Mouse (Mus musculus) testis, postnatal 14 days (tissue): ENCODE measurements around the gene Kif1bp.
A peak's percentile ranks its signal among the peaks of the same experiment; 100 is the strongest.
"Not testable (repeated sequence)": the region's sequence is repeated elsewhere in the genome, so short reads cannot be mapped to it uniquely, and the experiment has no call there.

Experiments used
- DNase-seq: peaks from one replicate; pipeline ENCODE4 v3.0.0; 2021; ENCODE audit warnings: low spot score

Gene Kif1bp

DNA sequence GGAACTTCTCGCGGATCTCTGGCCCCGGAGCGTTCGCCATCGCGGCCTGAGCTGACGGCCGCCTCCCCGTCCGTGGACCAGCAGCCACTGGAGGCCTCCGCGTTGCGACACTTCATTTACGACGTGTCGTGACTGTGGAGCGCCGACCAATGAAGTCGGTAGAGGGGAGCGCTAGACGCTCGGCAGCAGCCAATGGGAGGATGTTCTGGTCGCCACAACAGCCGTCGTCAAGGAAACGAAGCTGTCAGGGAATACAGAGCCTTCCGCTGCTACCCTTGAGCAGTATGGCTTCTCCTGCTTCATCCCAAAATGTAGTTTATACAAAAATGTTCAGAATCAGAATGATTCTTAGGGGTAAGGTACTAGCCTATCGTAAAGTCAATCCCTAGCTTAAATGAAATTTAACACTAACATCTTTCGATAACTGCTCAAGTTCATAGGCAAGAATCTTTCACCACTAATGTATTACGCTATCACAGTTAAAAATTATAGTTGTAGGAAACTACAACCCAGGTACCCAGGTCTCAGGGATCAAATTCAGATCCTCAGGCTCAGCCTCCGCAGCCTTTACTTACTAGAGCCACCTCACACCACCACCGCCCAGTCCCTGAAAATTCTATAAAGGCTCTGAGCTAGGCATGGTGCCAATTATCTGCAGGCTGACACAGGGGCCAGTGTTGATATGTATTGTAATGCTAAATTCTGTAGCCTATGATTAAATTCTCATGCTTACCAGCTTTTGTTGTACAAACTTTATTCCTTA lies at the start of gene Kif1bp:
Gene Kif1bp (minus strand): TSS at position 120 of the 763 bp plus-strand sequence.
- peak; percentile 99 for DNase-seq

DNA sequence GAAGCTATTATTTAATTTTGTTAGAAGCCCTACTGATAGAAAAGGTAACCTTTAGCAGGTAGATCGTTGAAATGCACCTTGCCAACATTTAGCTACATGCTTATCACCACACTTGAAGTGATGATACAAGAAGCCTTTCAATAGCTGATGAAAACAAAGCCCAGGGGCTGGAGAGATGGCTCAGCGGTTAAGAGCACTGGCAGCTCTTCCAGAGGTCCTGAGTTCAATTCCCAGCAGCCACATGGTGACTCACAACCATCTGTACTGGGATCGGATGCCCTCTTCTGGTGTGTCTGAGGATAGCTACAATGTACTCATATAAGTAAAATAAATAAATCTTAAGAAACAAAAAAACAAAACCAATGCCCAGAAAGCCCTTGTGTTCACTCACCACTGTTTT lies 25.9 kb upstream of the Kif1bp start:
- no peak for DNase-seq

DNA sequence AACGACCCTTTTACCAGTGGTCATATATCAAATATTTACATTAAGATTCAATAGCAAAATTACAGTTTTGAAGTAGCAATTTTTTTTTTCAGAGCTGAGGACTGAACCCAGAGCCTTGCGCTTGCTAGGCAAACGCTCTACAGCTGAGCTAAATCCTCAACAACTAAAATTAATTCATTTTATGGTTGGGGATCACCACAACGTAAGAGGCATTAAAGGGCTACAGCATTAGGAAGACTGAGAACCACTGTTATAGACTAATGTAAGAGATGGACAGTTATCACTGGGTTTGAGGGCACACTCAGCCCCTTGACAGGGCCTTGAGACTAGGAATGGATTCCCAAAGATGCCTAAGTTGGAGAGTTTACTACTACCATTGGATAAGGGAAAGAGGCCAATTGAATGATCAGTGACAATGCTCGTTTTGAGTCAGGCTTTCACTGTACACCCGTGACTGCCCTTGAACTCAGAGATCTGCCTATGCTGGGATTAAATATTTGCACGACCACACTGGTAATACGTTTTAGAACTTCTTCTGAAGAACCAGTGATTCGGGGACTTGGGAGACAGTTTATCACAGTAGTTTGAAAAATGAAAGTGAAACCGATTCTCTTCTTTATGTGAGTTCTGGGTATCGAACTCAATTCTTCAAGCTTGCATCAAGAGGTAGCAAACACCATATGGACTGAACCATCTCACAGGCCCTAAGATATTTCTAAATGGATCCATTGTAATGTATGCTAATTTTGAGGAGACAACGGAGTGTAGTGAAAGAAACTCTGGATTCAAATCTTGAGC lies 25.2 kb upstream of the Kif1bp start:
- DNase-seq = no peak

DNA sequence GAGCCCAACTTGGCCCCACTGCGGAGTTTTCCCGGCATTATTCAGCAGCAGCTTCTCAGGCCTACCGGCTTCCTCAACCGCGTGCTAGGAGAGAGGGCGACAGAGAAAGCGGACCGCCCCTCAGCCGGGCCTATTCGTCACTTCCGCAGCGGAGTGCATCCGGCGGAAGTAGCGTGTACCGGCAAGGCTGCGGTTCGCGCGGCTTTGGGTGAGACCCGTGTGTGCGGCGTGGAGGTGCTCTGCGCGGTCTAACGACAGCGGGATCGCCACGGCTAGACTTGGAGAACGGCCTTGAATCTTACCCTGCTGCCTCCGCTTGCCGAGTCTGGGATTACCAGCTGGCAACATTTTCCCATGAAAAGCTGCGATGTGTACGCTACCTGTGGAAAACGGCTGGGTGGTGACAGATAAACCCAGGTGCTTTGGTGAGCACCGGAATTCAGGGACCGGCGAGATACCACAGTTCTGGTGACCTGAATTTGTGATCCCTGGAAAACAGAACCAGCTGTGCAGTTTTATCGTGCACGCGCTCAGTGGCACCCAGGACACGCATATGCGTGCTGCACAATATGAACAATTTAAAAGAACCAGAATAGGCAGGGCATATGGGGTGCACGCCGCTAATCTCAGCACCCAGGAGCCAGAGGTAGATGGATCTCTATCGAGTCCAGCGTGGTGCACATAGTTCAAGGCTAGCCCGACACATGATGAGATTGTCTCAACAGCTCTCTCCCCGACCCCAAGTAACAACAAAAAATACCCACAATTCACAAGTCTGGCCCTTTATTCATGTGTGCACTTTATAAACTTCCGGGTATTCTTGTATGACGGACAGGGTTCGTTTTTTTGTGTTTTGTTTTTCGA lies 24.2 kb upstream of the Kif1bp start, which contains the start of gene Ddx21:
Gene Ddx21 (minus strand): TSS at position 105 of the 864 bp plus-strand sequence.
- peak; percentile 91 for DNase-seq

DNA sequence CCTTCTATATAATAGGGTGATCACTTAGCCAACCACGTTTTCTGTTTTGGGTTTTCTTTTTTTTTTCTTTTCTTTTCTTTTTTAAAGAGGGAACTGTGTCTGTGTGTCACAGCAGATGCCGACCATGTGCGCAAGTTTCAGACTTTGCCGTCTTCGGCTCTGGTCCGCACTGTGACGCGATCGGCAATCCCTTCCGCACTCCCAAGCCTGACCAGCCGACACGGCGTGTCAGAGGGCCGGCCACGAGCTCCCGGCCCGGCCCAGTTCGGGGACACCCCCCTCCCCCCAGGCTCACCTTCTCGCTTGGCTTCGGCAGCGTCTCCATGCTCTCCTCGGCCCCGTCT lies 23.5 kb upstream of the Kif1bp start:
- no peak for DNase-seq

DNA sequence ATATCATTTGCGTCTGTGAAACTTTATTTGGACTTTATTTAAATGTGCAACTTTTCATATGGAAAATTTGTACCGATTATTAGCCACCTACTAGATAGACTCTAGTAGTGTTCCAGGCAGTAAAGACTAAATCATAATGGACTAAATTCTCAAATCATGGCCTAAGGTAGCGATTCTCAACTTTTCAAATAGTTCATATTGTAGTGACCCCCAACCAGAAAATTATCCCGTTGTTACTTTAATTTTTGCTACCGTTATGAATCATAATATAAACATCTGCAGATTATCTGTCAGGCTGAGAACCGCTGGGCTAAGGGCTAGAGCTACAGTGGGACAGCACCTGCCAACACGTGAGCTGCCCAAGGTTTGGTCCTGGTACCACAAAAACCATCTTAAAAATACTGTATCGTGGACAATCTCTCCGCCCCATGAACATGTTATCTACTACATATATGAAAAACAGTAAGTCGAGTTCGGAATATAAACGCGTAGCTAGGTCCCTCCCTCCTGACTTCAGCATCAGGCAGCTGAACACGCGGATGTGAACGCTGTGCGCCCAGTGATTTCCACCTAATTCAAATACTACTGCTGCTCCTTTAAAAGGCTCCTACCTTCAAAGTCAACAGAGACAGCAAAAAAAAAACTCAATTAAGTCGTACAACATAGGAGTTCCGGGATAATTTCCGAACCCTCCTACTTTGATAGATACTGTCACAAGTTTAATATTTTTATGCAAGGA lies 23.0 kb upstream of the Kif1bp start:
- DNase-seq = no peak

DNA sequence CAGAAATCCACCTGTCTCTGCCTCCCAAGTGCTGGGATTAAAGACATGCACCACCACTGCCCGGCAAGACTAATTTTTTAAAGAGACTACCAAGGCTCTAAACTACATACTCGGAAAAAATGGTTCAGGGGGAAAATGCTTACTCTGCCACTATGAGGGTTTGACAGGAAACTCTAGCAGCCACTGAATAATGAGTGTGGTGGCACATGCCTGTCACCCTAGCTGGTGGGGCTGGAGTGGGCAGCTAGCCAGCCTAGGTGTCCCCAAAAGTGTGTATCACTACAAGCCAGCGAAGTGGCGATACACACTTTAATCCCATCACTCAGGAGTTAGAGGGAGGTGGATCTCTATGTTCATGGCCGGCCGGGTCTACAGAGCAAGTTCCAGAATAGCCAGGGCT lies 21.8 kb upstream of the Kif1bp start:
- no peak for DNase-seq

DNA sequence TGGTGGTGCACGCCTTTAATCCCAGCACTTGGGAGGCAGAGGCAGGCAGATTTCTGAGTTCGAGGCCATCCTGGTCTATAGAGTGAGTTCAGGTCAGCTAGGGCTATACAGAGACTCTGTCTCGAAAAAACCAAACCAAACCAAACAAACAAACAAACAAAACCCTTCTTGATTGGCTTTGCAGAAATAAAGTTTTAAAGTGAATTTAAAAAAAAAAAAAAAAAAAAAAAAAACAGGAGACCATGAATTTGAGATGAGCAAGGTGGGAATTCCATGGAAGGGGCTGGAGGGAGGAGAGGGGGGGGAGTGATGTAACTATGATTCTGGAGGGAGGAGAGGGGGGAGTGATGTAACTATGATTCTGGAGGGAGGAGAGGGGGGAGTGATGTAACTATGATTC lies 21.1 kb upstream of the Kif1bp start:
- DNase-seq = not testable (repeated sequence)

DNA sequence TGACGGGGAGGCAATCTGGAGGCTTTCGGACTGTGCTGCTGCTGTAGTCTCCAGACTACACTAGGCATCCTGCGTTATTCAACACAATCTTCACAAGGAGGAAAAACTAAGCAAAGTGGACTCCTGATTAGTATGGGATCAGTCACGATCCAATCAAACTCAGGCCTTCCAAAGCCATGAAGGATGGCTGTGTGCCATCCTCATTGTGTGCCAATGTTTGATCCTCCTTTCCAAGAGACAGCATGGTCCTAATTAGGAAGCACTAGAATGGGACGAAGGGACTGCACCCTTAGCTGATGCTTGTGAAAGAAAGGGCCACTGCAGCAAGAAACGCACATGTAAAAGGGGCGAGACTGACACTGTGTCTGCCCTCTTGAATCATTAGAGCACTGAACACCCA lies 14.2 kb upstream of the Kif1bp start:
- DNase-seq = no peak

DNA sequence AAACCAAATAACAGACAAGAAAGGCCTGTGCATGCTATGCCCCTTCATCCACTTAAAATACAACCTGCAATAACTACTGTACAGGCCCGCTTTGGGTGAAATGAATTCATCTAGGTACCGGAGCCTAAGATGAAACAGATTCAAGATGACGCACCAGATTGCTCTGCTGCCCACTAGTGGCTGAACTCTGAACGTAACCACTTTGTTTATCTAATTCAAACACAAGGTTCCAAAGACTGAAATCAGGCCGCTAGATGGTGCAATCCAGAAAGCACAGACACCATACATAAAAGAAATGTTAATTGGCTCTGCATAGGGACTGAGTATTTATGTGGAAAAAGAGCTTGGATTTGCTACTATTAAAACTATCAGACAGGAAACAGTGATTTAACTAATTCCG lies 11.9 kb upstream of the Kif1bp start:
- DNase-seq = peak; percentile 49

DNA sequence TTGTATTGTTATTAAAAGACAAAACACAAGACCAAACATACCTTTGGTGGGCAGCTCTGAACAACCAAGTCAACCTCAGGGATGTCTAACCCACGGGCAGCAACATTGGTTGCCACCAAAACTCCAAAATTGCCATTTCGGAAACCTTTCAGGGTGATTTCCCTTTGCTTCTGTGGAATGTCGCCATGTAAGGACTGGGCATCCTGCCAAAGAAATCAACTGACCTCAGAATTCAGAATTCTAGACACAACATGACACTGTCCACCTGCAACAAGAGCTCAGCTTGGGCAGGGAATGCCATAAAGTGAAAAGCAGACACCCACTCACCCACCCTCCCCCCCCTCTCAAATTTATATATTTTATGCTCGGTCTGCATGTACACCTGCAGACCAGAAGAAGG lies 10.4 kb upstream of the Kif1bp start:
- no peak for DNase-seq

DNA sequence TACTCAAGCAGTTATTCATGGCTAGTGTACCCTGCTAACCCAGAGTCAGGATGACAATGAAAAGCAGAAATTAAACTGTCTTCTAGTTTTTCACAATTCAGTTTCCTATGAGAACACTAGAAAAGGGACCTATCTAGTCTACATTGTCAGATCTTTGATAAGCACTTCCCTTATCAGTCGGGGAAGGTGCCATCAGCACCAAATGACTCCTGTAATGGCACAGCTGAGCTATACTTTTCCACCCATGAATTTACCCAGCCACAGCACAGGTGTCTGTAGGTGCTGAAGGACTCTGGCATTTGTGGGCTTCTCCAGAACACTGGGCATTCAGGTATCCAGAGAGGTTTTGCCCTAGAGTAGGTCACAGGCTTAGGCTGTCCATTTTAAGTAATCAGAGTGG lies 5.0 kb upstream of the Kif1bp start:
- no peak for DNase-seq

DNA sequence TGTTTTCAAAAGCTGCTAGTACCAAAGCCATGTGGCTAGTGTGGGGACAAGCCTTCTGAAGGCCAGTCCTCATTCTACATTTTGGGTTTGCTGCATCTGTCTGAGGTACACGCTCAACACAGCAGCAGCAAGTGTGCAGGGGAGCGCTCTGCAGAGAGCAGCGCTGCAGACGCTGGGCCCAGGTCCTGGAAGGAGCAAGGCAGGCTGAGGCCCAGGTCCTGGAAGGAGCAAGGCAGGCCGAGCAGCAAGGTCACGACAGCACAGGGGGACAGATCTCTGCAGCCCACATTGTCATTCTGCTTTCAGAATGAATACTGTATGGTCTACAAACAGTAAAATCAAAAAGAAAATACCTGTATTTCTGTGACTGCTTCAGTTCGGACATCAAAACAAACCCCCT lies 4.4 kb upstream of the Kif1bp start:
- no peak for DNase-seq

DNA sequence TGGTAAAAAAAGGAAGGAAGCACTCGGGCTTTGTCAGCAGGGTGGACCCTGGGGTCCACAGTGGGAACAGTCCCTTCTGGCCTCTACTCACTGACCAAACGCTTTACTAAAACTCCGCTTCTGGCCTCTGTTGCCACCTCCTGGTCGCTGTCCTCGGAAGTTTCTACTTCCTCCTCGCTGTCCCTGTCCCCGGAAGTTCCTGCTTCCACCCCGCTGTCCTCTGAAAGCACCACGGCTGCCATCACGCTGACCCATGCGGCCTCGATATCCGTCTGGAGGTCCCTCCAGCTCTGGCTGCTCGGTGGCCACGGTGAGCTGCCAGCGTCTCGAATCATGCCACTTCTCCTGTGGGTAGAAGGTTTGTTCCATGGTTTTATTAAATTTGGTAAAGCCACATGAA lies 4.0 kb upstream of the Kif1bp start:
- no peak for DNase-seq

DNA sequence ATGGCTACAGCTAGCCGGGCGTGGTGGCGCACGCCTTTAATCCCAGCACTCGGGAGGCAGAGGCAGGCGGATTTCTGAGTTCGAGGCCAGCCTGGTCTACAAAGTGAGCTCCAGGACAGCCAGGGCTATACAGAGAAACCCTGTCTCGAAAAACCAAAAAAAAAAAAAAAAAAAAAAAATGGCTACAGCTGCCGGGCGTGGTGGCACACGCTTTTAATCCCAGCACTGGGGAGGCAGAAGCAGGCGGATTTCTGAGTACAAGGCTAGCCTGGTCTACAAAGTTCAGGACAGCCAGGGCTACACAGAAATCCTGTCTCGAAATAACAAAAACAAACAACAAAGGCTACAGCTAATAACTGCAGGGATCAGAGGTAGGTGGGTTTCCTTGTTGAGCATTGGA lies 872 bp upstream of the Kif1bp start:
- not testable (repeated sequence) for DNase-seq

DNA sequence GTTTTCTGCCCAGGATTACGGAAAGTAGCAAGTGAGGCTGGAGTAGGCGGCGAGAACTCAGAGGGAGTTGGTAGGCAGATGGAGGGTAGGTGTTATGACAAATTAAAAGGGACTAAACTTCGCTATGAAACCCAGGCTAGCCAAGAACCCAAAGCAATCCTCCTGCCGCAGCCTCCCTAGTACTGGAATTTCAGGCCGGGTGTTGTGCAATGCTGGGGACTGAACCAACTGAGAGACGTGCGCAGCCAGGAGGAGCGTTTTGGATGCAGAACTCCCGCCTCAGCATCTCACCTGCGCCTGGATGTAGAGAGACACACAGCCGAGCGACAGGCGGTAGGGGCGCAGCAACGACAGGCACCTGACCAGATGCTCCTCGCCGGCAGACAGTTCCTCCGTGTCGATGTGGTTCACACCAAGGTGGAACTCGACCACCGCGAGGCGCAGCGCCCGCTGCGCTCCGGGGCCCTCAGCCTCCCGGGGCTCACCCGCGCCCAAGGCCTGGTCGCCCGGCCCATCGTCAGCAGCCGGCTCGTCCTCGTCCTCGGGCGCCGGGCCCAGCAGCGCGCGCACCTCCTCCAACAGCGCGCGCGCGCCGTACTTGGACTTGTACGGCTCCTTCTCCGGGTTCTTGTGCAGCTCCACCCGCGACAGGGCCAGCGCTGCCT lies 452 bp downstream of the Kif1bp start:
- DNase-seq = no peak

DNA sequence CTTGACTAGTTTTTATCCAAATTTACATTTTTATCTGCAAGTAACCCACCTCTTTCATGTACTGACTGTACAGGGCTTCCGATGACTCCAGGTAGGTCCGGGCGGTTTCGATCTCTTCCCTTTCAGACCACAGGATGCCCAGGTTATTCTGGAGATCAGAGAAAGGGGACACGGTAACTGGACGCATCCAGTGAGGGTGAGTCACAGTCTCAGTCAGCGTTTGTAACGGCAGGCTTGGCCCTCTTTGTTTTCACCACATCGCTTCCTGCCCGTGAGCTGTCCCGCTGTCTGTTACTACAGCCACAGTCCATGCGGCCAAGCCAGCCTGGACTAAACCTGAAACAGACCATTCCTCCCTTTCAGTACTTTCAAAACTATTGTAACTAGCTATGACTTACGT lies 3.3 kb downstream of the Kif1bp start:
- DNase-seq = no peak

DNA sequence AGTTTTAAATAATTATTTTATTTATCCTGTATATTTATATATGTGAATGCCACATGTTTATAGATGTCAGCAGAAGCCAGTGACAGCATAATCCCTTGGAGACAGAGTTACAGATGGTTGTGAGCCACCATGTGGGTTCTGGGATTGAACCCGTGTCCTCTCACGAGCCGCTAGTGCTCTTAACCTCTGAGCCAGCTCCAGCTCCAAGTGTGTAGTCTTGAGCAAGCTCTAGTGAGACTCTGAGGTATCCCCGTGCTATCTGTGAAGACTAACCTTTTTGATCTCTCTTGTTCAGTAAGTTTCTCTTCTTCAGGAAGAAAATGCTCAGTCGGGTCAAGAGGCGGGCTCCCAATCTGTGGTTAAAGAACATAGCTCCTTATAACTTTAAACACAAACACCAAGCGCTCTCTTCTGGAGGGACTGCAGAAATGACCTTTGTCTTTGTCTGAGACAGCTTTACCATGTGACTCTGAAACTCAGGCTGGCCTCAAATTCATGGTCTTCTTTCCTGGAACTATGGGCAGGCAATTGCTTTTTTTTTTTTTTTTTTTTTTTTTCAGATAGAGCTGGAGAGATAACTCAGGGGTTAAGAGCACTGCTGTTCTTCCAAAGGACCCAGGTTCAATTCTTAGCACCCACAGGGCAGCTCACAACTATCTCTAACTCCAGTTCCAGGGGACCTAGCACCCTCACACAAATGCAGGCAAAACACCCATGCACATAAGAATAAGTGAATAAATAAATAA lies 8.0 kb downstream of the Kif1bp start:
- DNase-seq = no peak

DNA sequence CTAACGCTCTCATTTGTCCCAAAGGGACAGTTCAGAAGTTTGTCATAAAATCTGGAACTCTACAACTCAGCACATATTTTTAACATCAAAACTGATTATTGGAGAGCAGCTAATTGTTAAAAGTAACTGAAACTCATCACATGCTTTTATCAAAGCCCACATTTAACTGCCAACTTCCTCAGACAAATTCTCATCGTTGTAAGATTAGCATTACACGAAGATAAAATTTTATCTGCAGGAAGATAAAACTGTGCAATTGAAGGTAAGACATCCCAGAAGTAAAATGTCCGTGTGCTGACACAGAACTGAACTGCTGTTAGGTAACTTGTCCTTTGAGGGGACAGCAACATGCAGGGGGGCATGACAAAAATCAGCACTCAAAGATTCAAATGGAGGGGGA lies 9.4 kb downstream of the Kif1bp start:
- no peak for DNase-seq

DNA sequence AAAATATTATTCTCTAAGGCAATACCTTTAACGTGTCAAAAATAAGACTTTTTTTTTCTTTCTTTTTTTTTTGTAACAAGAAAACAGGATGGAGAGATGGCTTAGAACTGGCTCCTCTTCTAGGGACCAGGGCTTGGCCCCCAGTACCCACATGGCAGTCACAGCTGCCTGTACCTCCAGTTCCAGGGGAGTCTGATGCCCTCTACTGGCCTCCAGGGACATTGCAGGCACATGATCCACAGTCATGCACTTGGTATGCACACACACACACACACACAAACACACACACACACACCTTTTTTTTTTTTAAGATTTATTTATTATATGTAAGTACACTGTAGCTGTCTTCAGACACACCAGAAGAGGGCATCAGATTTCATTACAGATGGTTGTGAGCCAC lies 20.5 kb downstream of the Kif1bp start:
- DNase-seq = no peak

DNA sequence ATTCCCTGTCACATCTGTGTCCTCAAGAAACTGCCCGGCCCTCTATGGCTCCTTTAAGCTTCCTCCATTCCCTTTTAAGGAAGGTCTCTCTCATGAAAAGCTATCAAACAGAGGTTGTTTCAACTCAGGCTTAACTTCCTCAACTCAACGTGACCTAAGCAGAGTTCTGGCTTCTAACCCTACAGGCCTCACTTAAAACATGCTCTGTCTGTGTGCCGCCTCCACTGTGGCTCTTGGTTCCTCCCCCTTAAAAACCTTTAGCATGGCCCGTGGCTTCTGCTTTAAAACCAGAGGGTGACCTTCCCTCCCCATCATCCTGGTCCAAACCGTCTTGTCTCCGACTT lies 21.7 kb downstream of the Kif1bp start:
- DNase-seq = no peak
